Mouse (Mus musculus) myocyte (in vitro differentiated cells): ENCODE results near the gene Arhgdia.

ENCODE experiments used
- E2F4 ChIP-seq: IDR thresholded peaks from one replicate; pipeline ENCODE4 v1.6.1; 2011; ENCODE audit warnings: mild to moderate bottlenecking, control low read depth, moderate library complexity; ENCODE audit not compliant: insufficient read depth
- MAX ChIP-seq: IDR thresholded peaks from one replicate; pipeline ENCODE4 v1.6.1; 2011; ENCODE audit warnings: low read depth, mild to moderate bottlenecking, control low read depth
- POLR2A ChIP-seq: IDR thresholded peaks from one replicate; pipeline ENCODE4 v1.6.1; 2011; ENCODE audit warnings: low read depth, mild to moderate bottlenecking, control low read depth, moderate library complexity; ENCODE audit not compliant: insufficient read length
- TCF3 ChIP-seq: IDR thresholded peaks from one replicate; pipeline ENCODE4 v1.6.1; 2011; ENCODE audit warnings: low read depth, control low read depth; ENCODE audit not compliant: insufficient read length

DNA sequence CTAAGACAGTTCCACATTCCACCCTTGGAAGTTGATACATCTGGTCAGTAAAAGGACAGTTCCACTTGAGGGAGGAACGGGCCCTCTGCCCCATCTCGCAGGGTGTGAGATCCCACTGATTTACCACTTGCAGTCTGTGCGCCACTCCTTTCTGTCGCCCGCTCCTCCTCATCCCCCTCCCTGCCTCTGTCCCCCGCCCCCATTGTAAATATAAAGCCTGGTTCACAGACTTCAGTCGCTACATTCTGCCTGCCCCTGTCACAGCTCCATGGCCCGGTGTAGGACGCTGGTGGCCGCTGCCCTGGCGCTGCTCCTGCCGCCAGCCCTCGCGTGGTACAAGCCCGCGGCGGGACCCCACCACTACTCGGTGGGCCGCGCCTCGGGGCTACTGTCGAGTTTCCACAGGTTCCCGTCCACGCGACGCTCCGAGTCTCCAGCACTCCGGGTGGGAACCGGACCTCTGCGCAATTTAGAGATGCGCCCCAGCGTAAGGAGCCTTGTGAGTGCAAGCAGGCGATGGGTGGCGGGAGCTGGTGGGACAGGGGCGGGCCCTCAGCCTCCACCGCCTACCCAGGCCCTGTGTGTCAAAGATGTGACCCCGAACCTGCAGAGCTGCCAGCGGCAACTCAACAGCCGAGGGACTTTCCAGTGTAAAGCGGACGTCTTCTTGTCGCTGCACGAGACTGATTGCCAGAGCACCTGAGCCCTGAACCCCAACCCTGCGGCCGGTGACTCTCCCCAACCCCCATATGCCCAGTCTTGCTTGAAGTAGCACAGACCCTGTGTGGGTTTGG lies 27.0 kb upstream of the Arhgdia start, which contains the start of gene Npb:
- TF ChIP-seq POLR2A (no peak), E2F4 (no peak), TCF3 (no peak), MAX (no peak)
